9 mouse cellular contexts compared by ENCODE assay signal in the genomic region with DNA sequence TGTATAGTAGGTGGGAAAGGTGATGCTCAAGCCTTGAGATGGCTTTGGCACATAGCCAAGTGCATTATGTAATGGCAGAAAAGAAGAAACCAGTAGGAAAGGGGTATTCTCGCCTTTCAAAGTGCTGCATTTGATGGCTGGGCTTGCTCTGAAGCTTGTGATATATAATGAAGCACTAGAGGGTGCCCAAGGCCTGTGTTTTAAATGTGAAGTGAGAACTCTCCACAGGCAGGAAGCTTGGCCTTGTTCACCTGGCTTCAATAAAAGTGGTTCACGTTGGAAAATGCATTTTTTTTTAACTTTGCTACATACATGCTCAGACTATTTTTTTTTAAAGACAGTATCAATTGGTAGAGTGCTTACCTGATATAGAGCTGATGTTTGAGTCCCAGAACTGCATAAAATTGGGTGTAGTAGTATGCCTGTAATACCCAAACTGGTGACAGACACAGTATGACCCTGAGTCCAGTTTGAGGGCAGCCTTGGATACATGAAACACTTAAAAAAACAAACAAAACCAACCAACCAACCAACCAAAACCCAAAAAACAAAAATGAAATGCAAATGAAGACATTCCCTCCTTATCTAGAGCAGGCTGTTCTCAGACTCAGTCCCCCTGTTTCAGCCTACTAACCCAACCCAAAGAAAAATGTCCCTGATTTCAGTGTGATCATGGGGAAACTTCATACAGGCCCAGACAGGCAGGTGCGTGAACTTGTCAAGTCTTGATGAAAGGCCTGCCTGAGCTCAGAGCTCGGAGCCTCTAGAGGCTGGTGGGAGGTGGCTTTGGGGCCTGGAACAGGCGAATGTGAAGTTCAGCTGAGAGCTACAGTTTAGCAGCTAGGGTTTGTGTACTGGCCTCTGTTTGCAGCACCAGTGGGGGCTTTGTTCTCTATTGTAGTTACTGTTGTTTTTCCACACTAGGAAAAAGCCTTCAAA. TPM values are rescaled to one million over a fixed set of nuclear protein-coding genes. Genes with fewer than 3 reads are reported as not detected.
DNase-seq lines count a peak whose midpoint lies in the region; ATAC-seq and TF ChIP-seq lines count a peak whose summit lies in the region.
"Had no signal": no experiment of that assay in that cellular context is flagged by ENCODE, and none has a peak within 500 bp of the region (broad histone marks: within the 10 kb centered on the region; RNA-seq: fewer than 3 reads in every experiment).

No protein-coding gene starts in this region.

- H3K4me1 ChIP-seq in cortical plate, adult 2 months (ENCODE audit: control insufficient read depth, insufficient read depth, low read length): no peaks in the 10 kb centered on the region

- peak; percentile 42; the same call in 1 of the 2 replicates for ATAC-seq in granulocyte monocyte progenitor cell, adult 5-6 weeks (replicated peaks; ENCODE audit: poor library complexity, severe bottlenecking)

- H3K27me3 ChIP-seq in splenic B cell, adult 2 months (ENCODE audit: control insufficient read depth, insufficient read depth, low read length, poor library complexity, severe bottlenecking): no peaks in the 10 kb centered on the region
- H3K27me3 ChIP-seq: stomach, embryonic 15.5 days had no signal

- no peak overlapping the region for H3K27ac ChIP-seq in cortical plate, adult 2 months (ENCODE audit: insufficient read depth, low read length)
- H3K27ac ChIP-seq: stomach, embryonic 15.5 days had no signal

- TF ChIP-seq POLR2A in cortical plate, adult 2 months (IDR thresholded peaks at IDR 0.05; ENCODE audit: extremely low read depth, insufficient read depth, low read length): no peak

- DNase-seq in adrenal gland, postnatal 10 days: peak; percentile 67
- DNase-seq in adrenal gland, postnatal 25 days: no peak
- DNase-seq in Muller cell, postnatal 12 days (ENCODE audit: inconsistent ontology term): peak; percentile 56
- DNase-seq in layer of hippocampus, adult 18-20 months (ENCODE audit: low spot score in 2 of 2): peak; percentile 20 to 85
- peak; percentile 57 for DNase-seq in lung, postnatal 14 days
- peak; percentile 56 for DNase-seq in splenic B cell, adult 2 months (ENCODE audit: low read depth, low spot score)

- TF ChIP-seq CTCF in cortical plate, adult 2 months (IDR thresholded peaks at IDR 0.05; ENCODE audit: extremely low read depth, insufficient read depth, low read length): peak; percentile 72

- H3K4me3 ChIP-seq in cortical plate, adult 2 months (ENCODE audit: insufficient read depth, low read length): no peak overlapping the region
- H3K4me3 ChIP-seq: stomach, embryonic 15.5 days had no signal

- no peaks in the 10 kb centered on the region for H3K36me3 ChIP-seq in splenic B cell, adult 2 months (ENCODE audit: control insufficient read depth, insufficient read depth, low read length, poor library complexity, severe bottlenecking)
- H3K36me3 ChIP-seq: stomach, embryonic 15.5 days had no signal

RNA-seq across cellular contexts. Expression of a gene that starts 44.0 kb away (rescaled TPM):
- total RNA-seq in adrenal gland, postnatal 10 days (2021): 10 to 100 TPM; 14.4 to 16.1 TPM
- total RNA-seq in adrenal gland, postnatal 25 days (2021): 12.8 and 18.8 TPM in 2 replicates
- 21.2 and 24.3 TPM in 2 replicates for polyA plus RNA-seq in cortical plate, adult 2 months (2012; rRNA removed)
- total RNA-seq in granulocyte monocyte progenitor cell, adult 5-6 weeks (2014; fragmentation: Nextera tagmentation): 9.4 and 10.9 TPM in 2 replicates
- total RNA-seq in granulocyte monocyte progenitor cell, adult 5-6 weeks (2017): 5.6 and 7.3 TPM in 2 replicates
- total RNA-seq in layer of hippocampus, adult 18-20 months (2021): 10 to 100 TPM; 16.6 to 19.1 TPM
